Mouse (Mus musculus): ENCODE results near the gene Nckap5. TPM values are rescaled to one million over a fixed set of nuclear protein-coding genes. Genes with fewer than 3 reads are reported as not detected.

Gene Nckap5
- total and polyA plus RNA-seq, 2 experiments from 2014 or later = 9.3 to 10.2 TPM

DNA sequence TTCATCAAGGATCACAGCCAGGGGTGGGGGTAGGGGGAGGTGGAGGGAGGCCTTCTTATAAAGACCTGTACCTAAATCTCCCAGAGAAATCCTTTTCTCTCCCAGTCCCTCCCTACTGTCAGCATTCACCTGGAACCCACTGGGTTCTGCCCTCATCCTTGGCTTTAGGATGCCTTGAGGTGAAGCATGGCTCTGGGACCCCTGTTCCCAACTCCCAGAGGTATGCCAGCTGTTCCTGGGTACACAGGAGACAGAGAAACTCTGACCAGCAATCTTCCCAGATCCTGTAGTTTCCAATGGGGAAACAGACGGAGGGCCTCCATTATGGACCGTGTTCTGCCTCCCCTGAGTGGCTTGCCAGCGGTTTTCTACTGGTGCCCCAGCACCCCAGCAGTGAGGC is 909.9 kb downstream of the Nckap5 start:
- no peak overlapping the region for H3K9ac ChIP-seq
- no peaks in the 10 kb centered on the region for H3K27me3 ChIP-seq (ENCODE audit: insufficient read depth, low read length)
- H3K9me3 ChIP-seq (ENCODE audit: low read length) = no peaks in the 10 kb centered on the region
- H3K27ac ChIP-seq (ENCODE audit: low read depth, low read length) = no peak overlapping the region
- no peak overlapping the region for H3K4me2 ChIP-seq (ENCODE audit: low read depth)
- ATAC-seq (no peak), DNase-seq (no peak)
- no peaks in the 10 kb centered on the region for H3K36me3 ChIP-seq (ENCODE audit: insufficient read depth)
- H3K4me3 ChIP-seq (ENCODE audit: low read depth, low read length) = no peak overlapping the region
- H3K4me1 ChIP-seq (ENCODE audit: insufficient read depth) = no peaks in the 10 kb centered on the region
- WGBS = 91% methylated on average over 3 of the region's 3 CpGs
- TF ChIP-seq CTCF (IDR thresholded peaks at IDR 0.05; ENCODE audit: low read depth) = no peak

DNA sequence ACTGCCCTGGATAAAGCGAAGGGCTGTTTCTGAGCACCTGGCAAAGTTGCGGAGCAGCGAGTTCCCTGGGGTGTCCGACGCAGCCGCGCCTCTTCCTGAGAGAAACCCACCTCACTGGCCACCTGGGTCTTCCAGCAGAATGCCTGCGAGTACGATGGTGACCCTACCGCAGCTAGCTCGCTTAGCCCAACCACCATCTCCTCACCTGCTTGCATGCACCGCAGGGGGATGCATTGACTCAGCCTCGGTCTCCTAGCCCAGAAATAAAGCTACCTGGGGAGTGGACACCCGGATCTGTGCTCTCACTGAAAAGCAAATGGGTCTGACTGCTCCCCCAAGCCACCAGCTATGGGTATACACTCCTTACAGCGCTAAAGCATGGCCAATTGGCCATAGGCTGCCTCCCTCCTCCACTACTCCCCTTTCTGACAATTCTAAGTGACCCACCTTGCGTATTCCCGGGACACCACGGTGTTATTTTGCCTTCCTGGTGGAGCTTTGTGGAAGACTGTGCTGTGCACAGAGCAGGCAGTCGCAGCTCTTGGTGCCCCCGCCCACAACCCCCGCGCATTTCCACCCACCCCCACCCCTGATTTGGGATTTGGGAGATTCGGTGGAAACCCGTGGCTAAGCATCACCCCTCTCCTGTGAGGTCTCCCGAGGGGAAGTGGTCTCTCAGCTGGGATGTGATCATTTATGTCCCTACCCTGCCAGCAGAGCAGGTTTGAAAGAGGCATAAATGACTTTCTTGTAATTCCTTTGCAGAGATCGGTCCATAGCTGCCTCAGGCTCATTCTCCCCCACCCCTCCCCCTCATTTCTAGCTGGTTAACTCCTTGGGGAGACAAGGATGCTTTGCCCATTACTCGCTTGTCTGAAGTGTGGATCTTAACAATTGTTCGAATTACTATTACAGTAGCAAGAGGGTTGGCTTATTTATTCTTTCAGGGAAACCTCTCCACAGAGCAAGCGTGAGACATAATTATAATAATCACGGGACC is 917.7 kb downstream of the Nckap5 start, which contains the start of gene Lypd1:
Gene Lypd1, minus strand, starts transcription at position 501 of the 1,000 bp plus-strand sequence.
- Histone ChIP-seq H3K4me3 (ENCODE audit: low read depth, low read length) (peak within 1 kb of the TSS; percentile 53), H3K4me1 (ENCODE audit: insufficient read depth) (peaks cover 17% of the 10 kb centered on the region), H3K4me2 (ENCODE audit: low read depth) (peak within 1 kb of the TSS; percentile 99), H3K36me3 (ENCODE audit: insufficient read depth) (no peaks in the 10 kb centered on the region), H3K27ac (ENCODE audit: low read depth, low read length) (peak within 1 kb of the TSS; percentile 50), H3K9me3 (ENCODE audit: low read length) (no peaks in the 10 kb centered on the region), H3K27me3 (ENCODE audit: insufficient read depth, low read length) (no peaks in the 10 kb centered on the region), H3K9ac (peak within 1 kb of the TSS; percentile 56)
- no peak for TF ChIP-seq CTCF (IDR thresholded peaks at IDR 0.05; ENCODE audit: low read depth)
- 6% methylated on average over 30 of the region's 30 CpGs for WGBS
- DNase-seq (peak; percentile 20), ATAC-seq (peak; percentile 12; the same call in 1 of the 2 replicates)

DNA sequence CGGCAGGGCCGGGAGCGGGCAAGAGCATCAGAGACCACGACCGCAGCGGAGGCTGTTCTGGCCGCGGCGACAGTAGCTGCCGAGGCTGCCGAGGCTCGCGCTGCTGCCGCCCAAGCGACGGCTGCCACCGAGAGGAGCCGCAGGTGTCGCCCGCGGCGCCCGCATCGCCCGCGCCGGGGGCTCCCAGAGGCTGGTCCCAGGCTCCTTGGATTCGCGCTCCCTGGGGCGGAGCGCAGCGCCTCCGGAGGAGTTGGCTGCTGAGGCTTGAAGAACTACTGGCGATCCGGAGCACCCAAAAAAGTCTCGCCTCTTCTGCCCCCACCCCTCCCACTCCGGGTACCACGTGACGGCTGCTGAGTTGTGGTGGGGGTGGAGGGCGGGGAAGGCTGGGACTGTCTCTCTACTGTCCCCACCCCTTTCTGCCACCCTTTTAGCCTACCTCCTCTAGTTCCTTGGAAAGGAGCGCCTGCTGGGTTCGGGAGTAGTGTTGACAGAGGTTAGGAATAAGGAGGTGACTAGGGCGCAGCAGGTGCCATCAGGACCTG is 918.6 kb downstream of the Nckap5 start:
- peak overlapping the region; percentile 56 for H3K9ac ChIP-seq

DNA sequence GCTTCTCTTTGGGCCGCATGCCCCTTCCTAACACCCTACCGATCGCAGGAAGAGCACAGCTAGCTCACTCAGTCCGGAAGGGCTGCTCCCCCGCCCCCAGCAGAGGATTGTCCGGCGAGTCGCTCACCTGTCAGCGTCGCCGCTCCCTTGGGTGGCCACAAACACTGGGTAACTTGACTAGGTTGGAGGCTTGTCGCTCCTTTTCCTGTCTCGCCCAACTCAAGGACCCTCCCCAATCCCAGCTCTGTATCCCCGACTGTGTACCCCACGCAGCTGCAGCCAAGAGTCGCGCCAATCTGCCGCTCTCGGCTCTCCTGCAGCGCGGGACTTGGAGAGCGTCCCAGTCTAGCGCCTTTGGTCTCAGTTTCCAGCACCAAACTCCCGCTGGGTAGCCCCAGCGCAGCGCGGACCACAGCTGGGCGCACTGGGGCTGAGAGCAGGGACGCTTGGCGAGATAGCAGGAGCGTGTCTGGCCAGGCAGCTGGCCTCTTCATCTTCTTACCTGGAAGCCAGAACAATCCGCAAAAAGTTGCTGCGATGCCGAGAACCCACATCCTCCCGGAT is 919.2 kb downstream of the Nckap5 start:
- ATAC-seq (peak; percentile 73), DNase-seq (peak; percentile 78)
- H3K27me3 ChIP-seq (ENCODE audit: insufficient read depth, low read length) = no peaks in the 10 kb centered on the region
- no peak for TF ChIP-seq CTCF (IDR thresholded peaks at IDR 0.05; ENCODE audit: low read depth)
- H3K27ac ChIP-seq (ENCODE audit: low read depth, low read length) = peak overlapping the region; percentile 50; the same call in 1 of the 2 replicates
- H3K9ac ChIP-seq = peak overlapping the region; percentile 56
- H3K4me2 ChIP-seq (ENCODE audit: low read depth) = peak overlapping the region; percentile 99
- H3K9me3 ChIP-seq (ENCODE audit: low read length) = no peaks in the 10 kb centered on the region
- H3K36me3 ChIP-seq (ENCODE audit: insufficient read depth) = no peaks in the 10 kb centered on the region
- under 1% methylated on average over 35 of the region's 35 CpGs for WGBS
- peaks cover 17% of the 10 kb centered on the region for H3K4me1 ChIP-seq (ENCODE audit: insufficient read depth)
- peak overlapping the region; percentile 53 for H3K4me3 ChIP-seq (ENCODE audit: low read depth, low read length)

More for the DNA sequence above, 918.6 kb downstream of the Nckap5 start:
- no peak for TF ChIP-seq CTCF (IDR thresholded peaks at IDR 0.05; ENCODE audit: low read depth)
- WGBS = 1% methylated on average over 43 of the region's 43 CpGs
- Histone ChIP-seq H3K4me3 (ENCODE audit: low read depth, low read length) (peak overlapping the region; percentile 53), H3K27me3 (ENCODE audit: insufficient read depth, low read length) (no peaks in the 10 kb centered on the region), H3K27ac (ENCODE audit: low read depth, low read length) (peak overlapping the region; percentile 50; the same call in 1 of the 2 replicates), H3K4me2 (ENCODE audit: low read depth) (peak overlapping the region; percentile 99), H3K36me3 (ENCODE audit: insufficient read depth) (no peaks in the 10 kb centered on the region), H3K4me1 (ENCODE audit: insufficient read depth) (peaks cover 17% of the 10 kb centered on the region), H3K9me3 (ENCODE audit: low read length) (no peaks in the 10 kb centered on the region)
- DNase-seq = peak; percentile 55
- peak; percentile 73 for ATAC-seq

DNA sequence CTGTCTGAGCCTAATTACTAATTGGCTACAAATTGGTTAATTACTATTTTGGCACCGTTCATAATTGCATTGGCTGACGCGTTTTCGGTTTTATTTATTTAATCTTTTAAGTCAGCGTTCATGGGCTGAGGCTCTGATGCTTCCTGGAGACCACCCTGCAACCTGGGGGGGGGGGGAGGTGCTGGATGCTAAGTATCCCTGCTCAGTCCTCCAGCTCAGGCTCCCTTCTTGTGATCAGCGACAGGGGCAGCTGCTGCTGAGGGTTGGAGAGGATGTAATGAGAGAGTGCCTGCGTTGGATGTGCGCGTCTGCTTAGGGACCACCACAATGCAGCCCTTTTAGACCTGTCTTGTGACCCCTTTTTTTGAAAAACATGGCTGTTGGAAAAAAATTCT is 919.7 kb downstream of the Nckap5 start:
- H3K4me2 ChIP-seq (ENCODE audit: low read depth) = peak overlapping the region; percentile 99
- H3K27ac ChIP-seq (ENCODE audit: low read depth, low read length) = no peak overlapping the region
- 0 out of 2 replicates have a peak, but pooled peaks have one; percentile 5 for ATAC-seq
- peaks cover 17% of the 10 kb centered on the region for H3K4me1 ChIP-seq (ENCODE audit: insufficient read depth)
- DNase-seq = no peak
- H3K4me3 ChIP-seq (ENCODE audit: low read depth, low read length) = peak overlapping the region; percentile 53
- H3K9ac ChIP-seq = peak overlapping the region; percentile 56
- WGBS = under 1% methylated on average over 9 of the region's 9 CpGs
- H3K9me3 ChIP-seq (ENCODE audit: low read length) = no peaks in the 10 kb centered on the region
- TF ChIP-seq CTCF (IDR thresholded peaks at IDR 0.05; ENCODE audit: low read depth) = no peak
- H3K36me3 ChIP-seq (ENCODE audit: insufficient read depth) = no peaks in the 10 kb centered on the region
- H3K27me3 ChIP-seq (ENCODE audit: insufficient read depth, low read length) = no peaks in the 10 kb centered on the region

DNA sequence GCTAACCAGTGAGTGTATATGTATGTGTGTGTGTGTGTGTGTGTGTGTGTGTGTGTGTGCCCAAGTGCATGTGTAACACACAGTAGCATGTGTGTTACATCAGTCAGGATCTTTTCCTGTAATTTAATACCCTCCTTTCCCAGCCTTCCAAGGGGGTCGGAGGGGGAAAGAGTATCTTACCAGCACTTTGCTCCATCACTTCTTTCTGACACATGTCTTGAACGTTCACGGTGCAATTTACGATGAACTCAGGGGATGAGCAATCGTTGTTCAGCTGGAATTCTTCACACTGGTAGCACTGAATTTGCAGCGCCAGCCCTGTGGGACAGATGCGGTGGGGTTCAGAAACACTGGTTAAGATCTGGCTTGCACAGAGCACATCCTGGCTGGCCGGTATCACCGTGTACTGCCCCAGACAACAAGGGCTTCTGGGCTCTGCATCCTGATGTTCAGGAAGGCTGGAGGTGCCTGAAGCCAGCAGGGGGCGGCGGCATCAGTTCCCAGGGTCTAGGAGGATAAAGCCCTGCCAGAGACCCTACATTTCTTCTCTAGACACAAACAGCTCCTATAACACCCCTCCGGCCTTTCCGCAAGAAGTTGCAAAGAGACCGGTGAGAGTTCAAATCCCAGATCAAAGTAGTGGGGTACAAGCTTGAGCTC is 920.3 kb downstream of the Nckap5 start:
- H3K36me3 ChIP-seq (ENCODE audit: insufficient read depth) = no peaks in the 10 kb centered on the region
- H3K9me3 ChIP-seq (ENCODE audit: low read length) = no peaks in the 10 kb centered on the region
- no peak overlapping the region for H3K27ac ChIP-seq (ENCODE audit: low read depth, low read length)
- 9% methylated on average over 14 of the region's 14 CpGs for WGBS
- DNase-seq (peak; percentile 63), ATAC-seq (peak; percentile 32; the same call in 1 of the 2 replicates)
- no peaks in the 10 kb centered on the region for H3K27me3 ChIP-seq (ENCODE audit: insufficient read depth, low read length)
- H3K4me1 ChIP-seq (ENCODE audit: insufficient read depth) = peaks cover 17% of the 10 kb centered on the region
- H3K4me3 ChIP-seq (ENCODE audit: low read depth, low read length) = peak overlapping the region; percentile 53
- peak; percentile 61 for TF ChIP-seq CTCF (IDR thresholded peaks at IDR 0.05; ENCODE audit: low read depth)
- H3K9ac ChIP-seq = peak overlapping the region; percentile 56; the same call in 1 of the 2 replicates
- H3K4me2 ChIP-seq (ENCODE audit: low read depth) = peak overlapping the region; percentile 99

Data from forebrain, postnatal 0 days (tissue).